Mouse (Mus musculus): ENCODE measurements around the gene Enox1.

GRCm38 (mm10) chr14:77586033-77586432, 429.5 kb downstream of the Enox1 start:
- no peak for TF ChIP-seq POLR2A (IDR thresholded peaks at IDR 0.05; ENCODE audit: insufficient read depth, low read depth, low read length)
- TF ChIP-seq CTCF (IDR thresholded peaks at IDR 0.05) = no peak
